Mouse (Mus musculus): ENCODE measurements at regions not wholly inside any gene's neighbourhood (a gene's known extent, or its start where the extent isn't known, plus 50 kb on each side); places are given as distances from the start of the nearest gene placed in this dataset.
"Not testable (repeated sequence)": the region's sequence is repeated elsewhere in the genome, so short reads cannot be mapped to it uniquely, and the experiment has no call there.

- DNase-seq (ENCODE audit: low read depth in 1 of 2, low spot score in 2 of 2): no peak
These were observed 143.9 kb upstream of the Rps6ka3 start for GRCm38 (mm10) chrX:159066212-159066611.

GRCm38 (mm10) chrX:159072647-159073046 lies 137.5 kb upstream of the Rps6ka3 start:
- DNase-seq (ENCODE audit: low read depth in 1 of 2, low spot score in 2 of 2): no peak

- DNase-seq (ENCODE audit: low read depth in 1 of 2, low spot score in 2 of 2): no peak
These were observed 136.6 kb upstream of the Rps6ka3 start for GRCm38 (mm10) chrX:159073533-159073932.

- DNase-seq (ENCODE audit: low read depth in 1 of 2, low spot score in 2 of 2): no peak
These were observed 129.6 kb upstream of the Rps6ka3 start for GRCm38 (mm10) chrX:159080508-159080907.

- DNase-seq (ENCODE audit: low read depth in 1 of 2, low spot score in 2 of 2): not testable (repeated sequence)
These were observed 99.5 kb upstream of the Rps6ka3 start for GRCm38 (mm10) chrX:159110651-159111050.

- DNase-seq (ENCODE audit: low read depth in 1 of 2, low spot score in 2 of 2): no peak
These were observed 93.9 kb upstream of the Rps6ka3 start for GRCm38 (mm10) chrX:159116210-159116609.

GRCm38 (mm10) chrX:159140554-159140953 lies 69.6 kb upstream of the Rps6ka3 start:
- no peak for DNase-seq (ENCODE audit: low read depth in 1 of 2, low spot score in 2 of 2)

- no peak for DNase-seq (ENCODE audit: low read depth in 1 of 2, low spot score in 2 of 2)
These were observed 66.8 kb upstream of the Rps6ka3 start for GRCm38 (mm10) chrX:159143278-159143677.

GRCm38 (mm10) chrX:159144674-159145073 lies 65.4 kb upstream of the Rps6ka3 start:
- DNase-seq (ENCODE audit: low read depth in 1 of 2, low spot score in 2 of 2): no peak

- DNase-seq (ENCODE audit: low read depth in 1 of 2, low spot score in 2 of 2): no peak
These were observed 64.9 kb upstream of the Rps6ka3 start for GRCm38 (mm10) chrX:159145212-159145611.

- DNase-seq (ENCODE audit: low read depth in 1 of 2, low spot score in 2 of 2): no peak
These were observed 54.3 kb upstream of the Rps6ka3 start for GRCm38 (mm10) chrX:159155786-159156185.

GRCm38 (mm10) chrX:159156976-159157375 lies 53.1 kb upstream of the Rps6ka3 start:
- no peak for DNase-seq (ENCODE audit: low read depth in 1 of 2, low spot score in 2 of 2)

- DNase-seq (ENCODE audit: low read depth in 1 of 2, low spot score in 2 of 2): no peak
These were observed 50.4 kb upstream of the Rps6ka3 start for GRCm38 (mm10) chrX:159159727-159160126.
